Mouse (Mus musculus) CD4-positive helper T cell, adult 2 months (primary cell): ENCODE results near the gene Secisbp2l.

Experiments used
- DNase-seq: peaks from one replicate; pipeline ENCODE4 v3.0.0-alpha.2; 2012; ENCODE audit warnings: low read depth, missing footprints, low spot score

Secisbp2l gene

DNA sequence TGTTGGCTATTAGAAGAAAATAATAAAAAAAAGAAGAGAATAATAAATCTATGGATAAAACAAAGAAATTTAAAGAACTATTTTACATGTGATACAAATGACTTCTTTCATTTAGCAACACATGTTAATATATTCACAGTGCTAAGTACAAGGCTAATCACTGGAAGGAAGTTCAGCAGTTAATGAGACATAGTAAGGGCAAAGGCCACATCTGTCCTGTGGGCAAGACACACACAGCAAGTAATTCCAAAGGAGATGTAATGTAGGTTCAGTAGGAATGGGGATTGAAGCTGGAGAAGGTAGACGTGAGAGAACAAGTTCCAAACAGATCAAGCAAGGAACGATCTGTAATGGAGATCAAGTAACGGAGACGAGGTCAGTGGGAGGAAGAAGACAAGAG, 1.7 kb upstream of the Secisbp2l start:
- DNase-seq = no peak

DNA sequence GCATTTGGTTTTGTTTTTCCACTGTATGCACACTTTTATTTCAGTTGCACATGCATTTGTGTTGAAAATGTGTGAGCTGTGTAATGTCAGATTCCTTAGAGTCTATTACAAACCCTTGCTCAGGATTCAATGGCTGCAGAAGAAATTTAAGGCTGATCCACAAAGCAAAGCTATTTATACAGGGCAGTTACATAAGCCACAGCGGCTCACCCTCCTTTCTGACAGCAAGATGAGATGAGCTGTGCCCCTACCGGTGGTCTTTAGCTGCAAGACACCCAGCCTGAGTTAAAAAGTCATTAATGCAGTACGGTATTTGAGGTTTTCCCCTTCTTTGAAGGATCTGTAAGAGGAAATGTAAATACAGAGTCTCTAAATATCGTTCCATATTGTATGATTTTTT, 1.2 kb upstream of the Secisbp2l start:
- no peak for DNase-seq

DNA sequence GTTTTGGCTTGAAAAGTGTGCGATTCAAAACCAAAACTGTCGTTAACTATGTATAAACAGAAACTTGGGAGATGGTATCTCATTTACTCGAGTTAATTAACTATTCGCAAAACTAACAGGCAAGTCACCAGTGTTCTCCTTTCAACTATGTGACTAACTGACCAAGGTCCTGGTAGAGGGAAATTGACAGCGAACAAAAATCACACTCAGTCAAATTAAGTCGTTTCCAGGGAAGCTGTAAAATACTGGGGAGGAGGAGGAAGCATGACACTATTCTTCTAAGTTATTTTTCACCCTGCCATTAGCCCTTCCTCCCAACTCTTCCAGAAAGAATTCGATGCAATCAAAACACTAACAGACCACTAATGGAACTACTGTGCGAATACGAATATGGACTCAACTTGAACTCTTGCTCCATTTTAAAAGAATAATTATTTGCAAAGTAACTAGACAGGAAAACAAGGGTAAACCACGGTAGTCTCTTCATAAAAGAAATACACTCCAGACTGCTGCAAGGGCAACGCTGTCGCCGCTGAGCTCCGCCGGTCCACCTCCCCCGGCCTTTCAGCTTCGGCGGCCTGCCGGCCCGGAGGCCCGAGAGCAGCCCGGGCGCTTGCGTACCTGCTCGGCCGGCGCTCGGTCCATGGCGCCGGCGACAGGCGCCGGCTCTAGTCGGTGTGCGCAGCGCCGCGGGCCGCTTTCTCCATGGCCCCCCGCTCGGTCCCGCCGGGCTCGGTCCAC, 522 bp downstream of the Secisbp2l start:
- DNase-seq = no peak

DNA sequence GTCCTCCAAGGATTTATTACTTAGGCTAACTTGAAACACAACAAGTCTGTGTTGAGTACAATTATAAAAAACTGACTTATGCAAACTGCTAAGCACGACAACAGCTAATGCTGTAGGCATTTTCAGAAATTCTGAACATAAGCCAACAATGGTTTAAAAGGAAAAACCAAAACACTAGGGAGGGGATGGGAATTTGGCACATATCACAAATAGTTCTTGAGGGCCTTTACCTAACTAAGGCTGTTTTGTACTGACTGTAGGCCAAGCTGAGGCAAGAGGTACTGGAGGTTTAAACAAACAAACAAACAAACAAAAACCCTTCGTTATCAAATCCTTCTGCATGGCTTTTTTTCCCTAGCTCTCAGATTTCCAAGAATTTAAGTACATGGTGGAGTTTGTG, 1.7 kb downstream of the Secisbp2l start:
- no peak for DNase-seq

DNA sequence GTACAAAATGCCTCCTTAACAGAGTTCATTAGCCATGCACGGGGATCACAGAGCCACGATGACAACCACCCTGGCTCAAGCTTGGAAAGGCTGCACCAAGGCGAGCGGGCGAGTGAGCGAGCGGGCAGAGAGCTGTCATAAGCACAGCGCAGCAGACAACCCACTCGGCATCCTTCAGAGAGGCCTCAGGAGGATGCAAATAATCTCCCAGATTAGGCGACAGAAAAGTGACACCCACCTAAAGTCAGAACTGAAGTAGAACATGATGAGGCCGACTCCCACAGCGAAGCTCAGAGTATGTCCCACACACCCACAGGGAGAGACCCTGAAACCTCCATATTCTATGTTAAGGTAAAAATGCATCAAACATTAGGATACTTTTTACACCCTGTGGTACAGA, 4.3 kb downstream of the Secisbp2l start:
- DNase-seq = no peak

DNA sequence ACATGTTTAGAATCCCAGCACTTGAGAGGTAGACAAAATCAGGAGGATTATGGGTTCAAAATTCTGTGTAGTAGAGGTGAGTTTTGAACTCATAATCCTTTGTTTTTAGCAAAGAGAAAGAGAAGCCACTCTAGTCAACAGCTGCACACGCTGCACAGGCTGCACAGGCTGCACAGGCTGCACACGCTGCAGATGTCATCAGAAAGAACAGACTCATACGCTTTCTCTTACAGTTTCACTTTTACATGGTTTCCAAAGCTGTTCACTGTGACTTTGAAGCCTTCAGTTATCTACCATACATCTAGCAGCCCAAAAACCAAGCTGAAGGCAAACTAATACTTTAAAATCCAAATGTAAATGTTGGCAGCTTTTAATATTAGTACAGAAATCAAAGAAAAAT, 5.7 kb downstream of the Secisbp2l start:
- DNase-seq = peak; percentile 64

DNA sequence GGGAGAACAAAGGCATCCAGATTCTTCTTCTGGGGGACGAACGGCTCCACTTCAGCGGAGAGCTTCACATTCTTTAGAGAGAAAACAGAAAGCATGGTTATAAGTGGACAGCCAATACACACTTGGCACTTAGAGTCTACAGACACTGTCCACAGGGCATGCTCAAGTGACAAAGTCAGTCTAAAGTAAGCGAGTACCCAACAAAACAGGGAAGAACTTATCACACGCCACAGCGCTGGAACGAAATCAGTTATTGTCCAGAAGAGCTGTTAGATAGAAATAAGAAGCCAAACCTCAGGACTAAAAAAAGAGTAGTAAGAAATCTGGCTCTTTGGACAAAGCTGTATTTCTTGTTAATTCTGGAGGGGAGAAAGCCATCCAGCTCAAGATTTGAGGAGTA, 7.0 kb downstream of the Secisbp2l start:
- DNase-seq = no peak

DNA sequence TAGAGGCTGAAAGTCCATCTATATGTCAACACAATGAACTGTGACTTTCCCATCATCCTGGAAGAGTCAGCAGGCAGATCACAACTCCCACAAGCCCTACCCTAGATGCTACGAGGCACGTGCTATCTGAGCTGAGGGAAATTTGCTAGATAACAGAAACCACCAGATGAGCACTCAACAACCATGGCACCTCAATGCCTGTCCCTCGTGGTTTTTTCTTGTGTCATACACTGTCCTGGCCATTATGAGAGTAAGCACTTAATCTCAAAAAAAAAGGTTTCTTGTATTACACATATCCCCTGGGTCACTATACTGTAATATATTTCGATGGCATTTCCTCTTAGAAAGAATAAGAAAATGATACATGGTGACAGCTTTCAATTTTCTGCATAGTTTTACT, 7.8 kb downstream of the Secisbp2l start:
- DNase-seq = no peak

DNA sequence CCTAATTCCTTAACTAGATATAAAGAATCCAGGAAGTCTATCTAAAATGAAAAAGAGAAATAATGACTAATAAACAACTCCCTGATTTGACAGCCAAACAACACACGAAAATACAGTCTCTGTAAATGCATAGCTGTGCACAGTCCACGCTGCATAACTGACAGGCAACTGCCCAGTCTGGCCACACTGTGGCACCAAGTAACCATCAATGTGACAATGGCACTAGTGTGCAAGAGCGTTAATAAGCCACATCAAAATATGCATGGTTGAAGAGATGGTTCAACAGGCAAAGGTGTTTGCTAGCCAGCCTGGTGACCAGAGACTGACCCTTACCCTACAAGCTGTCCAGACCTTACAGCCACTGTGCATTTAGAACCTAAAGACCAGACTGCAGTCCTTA, 17.6 kb downstream of the Secisbp2l start:
- no peak for DNase-seq

DNA sequence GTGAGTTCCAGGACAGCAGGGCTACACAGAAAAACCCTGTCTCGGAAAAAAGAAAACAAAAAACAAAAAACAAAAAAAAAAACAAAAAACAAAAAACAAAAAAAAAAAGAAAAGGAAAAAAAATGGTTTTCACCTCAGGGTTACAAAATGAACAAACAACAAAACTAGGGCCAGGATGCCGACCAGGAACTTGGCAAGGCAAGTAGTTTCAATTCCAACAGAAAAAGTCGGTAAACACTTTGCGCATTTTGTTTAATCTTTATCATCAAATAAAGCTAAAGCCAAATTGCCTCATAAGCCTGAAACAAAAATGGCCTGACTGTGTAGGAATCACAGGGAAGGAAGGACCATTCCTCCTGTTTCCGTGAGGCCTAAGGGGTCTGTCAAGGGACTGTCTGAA, 18.1 kb downstream of the Secisbp2l start:
- DNase-seq = no peak

DNA sequence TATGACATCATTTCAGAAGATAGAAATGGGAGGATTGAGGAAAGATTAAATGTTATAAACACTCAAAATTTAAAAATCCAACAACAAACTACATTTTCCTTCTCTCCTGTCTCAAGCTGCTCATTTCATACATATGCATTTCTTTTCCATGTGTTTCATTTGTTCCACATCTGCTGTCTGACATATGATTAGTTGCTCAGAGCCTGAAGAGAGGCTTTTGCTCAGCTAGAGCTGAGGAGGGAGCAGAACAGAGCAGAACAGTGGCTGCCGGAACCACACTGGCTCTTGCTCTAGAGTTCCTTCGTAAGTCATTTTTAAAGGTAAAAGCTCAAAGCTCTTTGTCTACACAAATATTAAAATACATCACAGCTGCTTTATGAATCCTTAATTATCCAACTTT, 33.3 kb downstream of the Secisbp2l start:
- no peak for DNase-seq

DNA sequence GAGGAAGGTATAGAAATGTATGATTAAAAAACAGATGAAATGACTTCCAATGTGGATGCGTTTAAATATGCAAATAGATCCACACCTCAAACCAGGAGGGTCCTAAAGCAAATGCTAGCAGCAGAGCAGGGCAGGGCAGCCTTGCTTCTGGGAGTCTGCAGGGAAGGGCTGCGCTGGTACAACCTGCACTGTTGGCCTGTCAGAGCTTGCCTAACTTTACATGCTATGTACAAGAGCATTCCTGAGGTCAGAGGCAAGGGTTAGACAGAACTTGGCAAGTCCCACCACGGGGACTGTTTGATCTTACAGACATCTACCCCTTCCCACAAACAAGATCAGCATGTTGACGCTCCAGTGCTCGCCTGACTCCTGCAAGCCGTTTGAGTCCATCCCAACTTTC, 43.3 kb downstream of the Secisbp2l start:
- DNase-seq = no peak

DNA sequence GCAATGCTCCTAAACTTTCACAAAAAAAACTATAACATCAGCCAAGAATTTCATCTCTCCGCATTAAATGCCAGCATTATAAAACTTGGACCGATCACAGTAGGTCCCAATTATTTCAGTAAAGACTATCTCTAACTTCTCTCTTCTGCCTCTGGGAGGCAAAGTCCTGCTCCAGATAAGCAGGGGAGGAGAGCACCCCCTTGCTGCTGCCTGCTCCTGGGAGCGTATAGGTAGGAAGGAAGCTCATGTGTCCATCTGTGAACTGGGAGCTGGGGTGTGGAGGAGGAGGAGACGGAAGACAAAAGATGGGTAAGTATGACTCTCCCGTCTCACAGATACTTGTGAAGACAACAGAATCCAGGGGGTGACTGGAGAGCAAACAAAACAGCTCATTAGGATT, 44.0 kb downstream of the Secisbp2l start:
- no peak for DNase-seq

DNA sequence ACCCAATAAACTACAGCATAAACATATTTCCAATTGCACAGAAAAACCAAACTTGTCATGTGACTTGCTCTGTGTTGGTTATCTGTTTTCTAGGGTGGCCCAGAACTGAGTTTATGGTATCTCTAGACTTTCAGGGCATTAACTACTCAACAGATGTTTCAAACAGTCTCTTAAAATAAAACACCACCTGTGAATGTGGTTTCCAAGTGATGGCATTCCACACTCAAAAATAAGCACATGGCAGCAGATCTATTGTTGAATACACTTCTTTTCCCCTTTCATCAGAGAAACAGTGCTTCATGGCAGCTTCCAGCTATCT, 46.7 kb downstream of the Secisbp2l start:
- no peak for DNase-seq

DNA sequence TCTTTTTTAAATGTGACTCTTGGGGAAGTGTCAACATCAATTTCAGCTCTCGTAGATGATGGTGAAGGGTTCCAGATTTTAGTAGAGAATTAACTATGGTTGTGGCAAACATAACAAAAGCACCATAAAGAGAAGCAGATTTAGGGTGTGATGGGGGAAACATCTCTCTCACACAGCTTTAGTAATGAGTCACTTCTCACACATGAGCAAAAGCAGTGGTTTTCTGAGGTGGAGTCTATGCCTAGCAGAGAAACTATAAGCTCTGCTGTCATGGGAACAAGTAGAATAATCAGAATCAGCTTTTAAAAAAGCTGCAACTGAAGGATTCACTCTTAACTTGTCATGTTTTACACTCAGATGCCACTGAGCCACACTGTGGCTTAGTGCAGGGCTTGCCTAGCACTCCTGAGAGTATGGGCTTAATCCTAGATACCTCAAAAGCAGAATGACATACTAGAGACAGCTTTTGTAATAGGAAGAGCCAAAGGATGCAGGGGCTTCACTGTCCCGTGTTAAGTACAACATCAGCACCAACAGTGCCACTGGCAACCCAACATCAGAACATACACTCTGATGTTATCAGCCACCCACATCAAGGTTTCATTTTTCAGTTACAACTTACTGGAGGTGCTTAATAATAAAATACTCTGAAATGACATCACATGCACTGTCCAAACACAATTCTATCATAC, 47.2 kb downstream of the Secisbp2l start:
- peak; percentile 51 for DNase-seq

DNA sequence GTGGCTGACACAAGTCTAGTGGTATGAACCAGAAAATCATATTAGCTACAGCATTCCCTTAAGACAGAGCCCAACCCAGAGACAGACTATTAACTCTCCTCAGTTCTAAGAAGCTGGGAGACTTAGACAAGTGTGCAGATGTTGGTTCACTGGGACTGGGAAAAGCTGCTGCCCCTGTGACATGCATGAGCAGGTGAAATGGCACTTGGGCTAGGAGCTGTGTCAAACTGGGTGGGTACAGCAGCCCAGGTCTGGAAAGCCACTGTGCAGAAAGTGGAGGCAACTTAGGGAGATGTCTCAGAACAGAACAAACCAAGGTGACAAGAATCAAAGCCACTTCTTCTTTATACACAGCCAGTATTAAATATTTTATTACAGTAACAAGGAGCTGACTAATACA, 47.9 kb downstream of the Secisbp2l start:
- no peak for DNase-seq

DNA sequence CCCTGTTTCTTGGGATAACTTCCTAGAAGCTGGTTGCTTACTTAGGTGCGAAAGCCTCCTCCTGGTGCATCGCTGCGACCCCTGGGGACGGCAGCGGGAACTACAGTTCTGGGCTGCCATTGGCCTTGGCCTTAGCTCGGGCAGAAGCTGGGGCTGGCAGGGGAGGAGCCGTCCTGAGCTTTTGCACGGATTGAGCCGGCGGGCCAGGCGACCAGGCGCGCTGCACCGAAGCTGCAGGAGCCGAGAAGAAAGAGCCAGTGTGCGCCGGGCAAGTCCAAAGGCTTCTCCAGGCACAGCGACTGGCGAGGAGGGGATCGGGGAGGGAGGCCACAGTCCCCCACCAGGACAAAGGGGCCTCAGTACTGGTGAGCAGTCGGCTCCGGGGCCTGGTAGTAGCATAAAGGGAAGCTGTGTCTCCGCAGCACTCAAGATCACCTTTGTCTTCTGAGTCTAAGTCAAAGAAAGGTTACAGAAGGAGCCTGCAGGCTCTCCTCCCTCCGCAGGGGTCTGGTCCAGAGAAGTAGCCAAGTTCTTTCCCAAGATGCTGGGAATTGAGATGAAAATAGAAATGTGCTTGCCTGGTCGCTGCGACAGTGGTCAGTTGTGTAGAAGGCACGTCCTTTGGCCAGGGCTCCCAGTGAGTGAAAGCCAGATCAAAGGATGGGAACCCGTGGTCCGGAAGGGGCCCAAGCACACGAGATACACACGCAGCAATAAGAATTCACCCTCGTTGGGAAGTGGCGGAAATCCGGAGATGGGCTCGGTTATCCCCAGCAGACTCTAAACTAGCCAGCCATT, 50.7 kb downstream of the Secisbp2l start:
- DNase-seq = peak; percentile 83

DNA sequence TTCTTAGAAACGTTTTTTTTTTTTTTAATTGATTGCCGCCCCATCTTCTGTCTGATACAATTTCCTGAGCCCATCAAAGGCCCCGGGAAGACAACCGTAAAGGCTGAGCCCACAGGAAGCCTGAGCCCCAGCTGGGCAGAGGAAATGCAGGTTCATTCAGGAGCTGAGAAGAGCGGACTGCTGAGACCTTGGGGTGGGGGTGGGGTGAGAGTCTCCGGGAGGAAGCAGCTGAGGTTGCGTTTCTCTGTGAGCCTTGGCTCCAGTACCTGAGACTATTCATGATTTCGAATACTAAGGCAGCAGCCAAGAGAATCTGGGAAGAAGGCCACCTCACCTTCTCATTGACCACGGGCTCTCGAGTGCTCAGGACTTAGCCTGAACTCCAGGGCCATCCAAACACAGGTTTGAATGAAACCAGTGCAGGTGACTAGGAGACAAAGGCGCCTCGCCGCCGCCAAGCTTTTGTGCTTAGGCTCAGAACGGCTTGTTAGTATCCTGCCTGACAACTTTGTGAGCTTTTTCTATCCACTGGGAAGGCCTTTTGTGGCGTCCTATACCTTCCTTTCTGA, 58.0 kb downstream of the Secisbp2l start:
- DNase-seq = peak; percentile 58

DNA sequence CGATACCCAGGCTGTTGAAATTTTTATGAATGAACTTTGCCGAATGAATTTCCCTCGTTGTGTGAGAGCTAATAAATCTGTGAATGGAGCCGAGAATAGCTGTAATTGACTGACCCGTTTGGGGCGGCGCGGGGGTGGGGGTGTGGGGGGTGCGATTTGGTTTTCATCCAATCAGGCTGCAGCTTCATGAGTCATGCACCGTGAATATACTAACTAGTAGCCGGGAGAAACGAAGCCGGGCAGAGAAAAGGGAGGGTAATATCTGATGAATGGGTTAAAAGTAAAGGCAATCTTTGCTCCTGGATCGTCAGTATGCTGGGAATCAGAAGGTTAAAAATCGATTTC, 58.6 kb downstream of the Secisbp2l start, which contains the start of gene Shc4:
TSS of gene Shc4 (minus strand) at position 63 of the 345 bp plus-strand sequence.
- no peak for DNase-seq

DNA sequence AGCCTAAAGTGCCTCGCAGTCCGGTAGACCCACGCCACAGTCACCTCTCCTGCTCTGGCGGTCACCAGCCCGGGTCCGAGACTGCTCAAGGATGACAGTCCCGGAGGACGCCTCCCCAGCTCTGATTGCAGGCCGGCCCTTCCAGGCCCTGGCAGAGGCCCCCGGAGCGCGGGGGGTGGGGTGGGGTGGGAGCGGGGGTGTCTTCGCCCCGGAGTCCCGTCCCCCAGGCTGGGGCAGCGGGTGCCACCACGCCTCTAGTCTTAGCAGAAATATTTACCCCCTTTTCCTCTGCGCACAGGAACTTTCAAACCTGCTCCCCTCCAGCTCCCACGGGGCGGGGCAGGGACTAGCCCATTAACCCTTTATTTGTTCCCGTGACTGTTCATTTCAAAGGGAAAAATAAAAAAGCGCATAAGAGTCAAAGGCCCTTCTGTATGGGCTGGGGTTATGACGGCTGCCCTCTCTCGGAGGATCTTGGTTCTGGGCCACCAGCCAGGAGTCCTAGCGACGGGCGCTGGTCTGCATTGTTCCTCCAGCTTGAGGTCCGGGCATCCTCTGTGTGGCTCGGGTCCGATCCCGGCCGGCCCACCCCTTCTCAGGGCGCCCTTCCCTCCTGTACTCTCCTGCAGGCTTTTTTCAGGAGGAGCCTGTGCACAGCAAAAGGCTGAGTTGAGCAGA, 59.1 kb downstream of the Secisbp2l start:
- DNase-seq = peak; percentile 37

DNA sequence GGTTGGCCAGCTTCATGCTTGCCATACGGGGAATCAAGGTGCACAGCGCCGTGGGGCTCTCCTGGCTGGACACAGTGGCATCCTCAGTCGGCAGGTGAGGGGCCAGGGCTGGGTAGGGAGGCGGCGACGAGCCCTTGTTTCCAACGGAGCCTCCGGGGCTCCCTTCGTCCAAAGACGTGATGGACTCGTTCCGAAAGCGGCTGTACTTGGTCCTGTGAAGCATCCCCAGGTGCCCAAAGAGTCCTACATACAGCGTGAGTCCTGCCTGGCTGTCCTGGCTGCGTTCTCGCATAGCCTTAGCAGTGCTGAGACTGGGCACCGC, 59.6 kb downstream of the Secisbp2l start:
- no peak for DNase-seq

DNA sequence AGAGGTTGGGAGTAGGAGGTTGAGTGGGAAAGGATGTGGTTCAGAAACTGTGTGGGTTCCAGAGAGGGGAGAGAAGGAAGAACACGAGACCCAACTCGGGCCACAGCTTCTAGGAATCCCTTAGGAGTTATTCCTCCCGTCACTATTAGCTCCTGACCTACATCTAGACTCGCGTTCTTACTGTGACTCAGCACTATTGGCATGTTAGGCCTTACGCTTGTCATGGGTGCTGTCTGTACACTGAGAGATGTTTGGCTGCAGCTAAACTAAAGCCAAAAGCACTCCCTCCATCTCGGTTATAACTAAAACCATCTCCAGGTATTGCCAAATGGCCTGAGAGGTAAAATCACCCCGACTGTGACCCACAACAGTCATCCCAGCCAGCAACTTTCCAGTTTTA, 66.1 kb downstream of the Secisbp2l start:
- no peak for DNase-seq
